Mouse (Mus musculus): Measurements from ENCODE around the gene Dusp1.

The Dusp1 gene

DNA sequence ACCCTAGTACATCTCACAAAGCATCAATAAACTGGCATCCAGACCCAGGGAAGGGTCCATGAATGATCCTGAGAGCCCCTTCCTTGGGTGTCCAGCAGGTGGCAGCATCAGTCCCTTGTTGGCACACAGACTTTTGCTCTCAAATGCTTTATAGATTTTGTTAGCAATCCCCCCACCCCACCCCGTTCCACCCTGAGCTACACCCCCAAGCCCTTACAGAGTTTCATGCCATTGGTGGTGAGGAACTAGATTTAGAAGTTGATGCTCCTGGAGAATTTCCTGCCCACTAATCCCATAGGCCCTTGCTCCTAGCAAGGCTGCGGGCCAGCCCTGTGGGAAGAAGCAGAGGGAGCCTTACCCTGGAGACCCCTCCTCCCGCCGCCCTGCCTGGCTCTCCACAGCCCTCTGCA, 95.2 kb downstream of the Dusp1 start:
- ATAC-seq (ENCODE audit: low TSS enrichment): 0 out of 2 replicates have a peak, but pooled peaks have one; percentile 39

DNA sequence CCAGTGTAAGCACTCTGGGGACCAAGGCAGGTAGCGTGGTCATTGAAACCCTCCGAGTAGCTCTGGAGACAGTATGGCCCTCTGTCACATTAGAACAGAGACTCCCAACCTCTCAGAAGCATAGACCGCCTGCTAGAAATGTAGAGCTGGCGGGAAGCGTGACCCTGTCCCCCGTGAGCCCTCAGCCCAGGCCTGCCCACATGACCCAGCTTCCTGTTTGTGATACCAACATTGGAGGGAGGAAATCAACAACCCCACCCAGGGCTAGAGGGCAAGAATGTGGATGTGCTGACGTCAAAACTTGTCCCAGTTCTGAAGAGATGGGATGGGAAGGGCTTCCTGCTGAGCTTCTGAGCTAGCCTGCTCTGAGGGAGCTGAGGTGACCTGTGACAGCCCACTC, 97.0 kb downstream of the Dusp1 start:
- ATAC-seq (ENCODE audit: low TSS enrichment): no peak

DNA sequence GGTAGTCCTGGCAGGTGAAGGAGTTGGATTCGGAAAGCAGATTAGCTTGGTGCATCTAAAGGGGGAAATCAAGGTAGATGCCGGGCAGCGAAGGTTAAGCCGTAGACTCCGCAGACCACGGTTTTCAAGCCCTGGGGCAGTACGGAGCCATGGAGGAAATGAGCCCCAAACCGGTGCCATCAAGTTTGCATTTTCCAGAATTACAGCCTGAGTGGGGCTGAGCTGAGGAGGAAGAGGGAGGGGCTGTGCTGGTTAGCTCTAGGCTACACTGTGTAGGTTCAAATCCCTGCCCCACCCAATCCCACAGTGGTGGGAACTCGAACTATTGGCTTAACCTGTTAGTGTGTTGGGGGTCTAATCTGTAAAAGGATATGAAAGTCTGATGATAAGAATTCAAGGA, 97.4 kb downstream of the Dusp1 start:
- no peak for ATAC-seq (ENCODE audit: low TSS enrichment)

DNA sequence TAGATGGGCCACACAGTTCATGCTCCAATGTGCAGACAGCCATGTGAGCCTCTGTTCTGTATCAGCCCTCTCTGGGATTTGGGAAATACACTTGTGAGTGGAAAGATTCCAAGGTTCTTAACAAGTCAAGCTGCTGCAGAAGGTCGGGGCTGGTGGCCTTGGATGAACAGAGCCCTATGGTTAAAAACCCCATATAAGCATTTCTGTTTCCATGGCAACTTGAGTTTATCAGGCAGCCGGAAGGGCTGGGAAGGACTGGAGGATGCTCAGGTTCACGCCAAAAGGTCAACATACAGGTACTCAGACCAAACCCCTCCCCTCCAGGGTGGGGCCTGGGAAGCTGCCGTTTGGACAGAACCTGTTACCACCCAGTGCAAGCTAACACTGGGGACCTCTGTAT, 97.9 kb downstream of the Dusp1 start:
- ATAC-seq (ENCODE audit: low TSS enrichment): no peak

DNA sequence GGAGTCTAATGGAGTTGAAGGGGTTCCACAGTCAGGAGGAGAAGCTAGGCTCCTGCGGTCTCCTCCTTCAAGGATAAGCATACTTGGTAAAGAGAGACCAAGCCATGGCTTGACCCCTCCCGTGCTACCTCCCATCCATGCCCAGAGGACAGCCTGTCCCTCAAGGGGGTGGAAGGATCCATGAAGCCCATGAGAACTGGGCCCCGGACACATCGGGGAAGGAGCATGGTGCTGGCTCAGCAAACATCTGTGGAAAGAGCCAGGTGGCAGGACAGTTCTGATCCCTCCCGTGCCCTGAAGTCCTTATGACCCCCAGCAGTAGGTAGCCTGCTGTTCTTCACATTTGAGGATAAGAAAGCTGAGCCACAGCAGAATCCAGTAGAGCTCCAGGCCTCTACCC, 98.5 kb downstream of the Dusp1 start:
- ATAC-seq (ENCODE audit: low TSS enrichment): no peak

DNA sequence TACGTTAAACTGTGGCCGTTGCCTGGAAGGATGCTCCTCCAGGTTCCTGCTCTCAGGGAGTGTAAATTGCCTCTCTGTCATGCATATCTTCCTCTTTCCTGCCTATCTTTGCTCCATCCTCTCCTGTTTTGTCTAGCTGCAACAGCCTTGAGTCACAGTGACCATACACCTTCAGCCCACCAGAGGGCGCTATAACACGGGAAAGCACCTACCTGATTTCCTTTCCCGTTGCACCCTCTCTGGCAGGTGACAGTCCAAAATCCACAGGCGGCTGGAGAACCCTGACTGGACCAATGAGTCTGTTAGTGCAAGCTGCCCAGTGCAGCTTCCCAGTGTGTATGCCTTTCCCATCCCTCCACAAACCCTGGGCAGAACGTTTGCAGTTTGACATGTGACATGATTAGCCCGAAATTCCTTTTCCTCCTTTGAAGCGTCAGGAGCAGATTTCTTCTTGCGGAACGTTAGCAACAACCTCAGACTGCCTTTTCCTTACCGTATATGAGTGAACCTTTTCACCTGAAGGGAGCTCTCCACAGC, 99.2 kb downstream of the Dusp1 start:
- peak; percentile 66 for ATAC-seq (ENCODE audit: low TSS enrichment)

DNA sequence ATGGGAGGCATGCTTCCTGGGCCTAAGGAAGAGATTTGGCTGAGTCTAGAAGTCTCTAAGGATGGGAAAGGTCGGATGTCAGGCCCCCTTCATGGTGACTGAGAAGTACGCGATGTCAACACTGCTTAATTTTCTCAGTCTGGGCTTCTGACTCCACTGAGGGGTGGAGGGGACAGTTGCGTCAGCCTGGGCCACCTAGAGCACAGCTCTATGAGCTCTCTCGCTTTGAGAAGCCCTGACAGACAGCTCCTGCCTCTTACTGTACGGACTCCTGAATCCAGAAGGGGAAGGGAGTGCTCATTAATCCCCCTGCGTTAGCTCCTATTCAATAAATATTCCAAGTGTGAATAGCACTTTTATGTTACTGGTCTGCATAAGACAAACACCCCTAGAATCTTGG, 103.9 kb downstream of the Dusp1 start:
- no peak for ATAC-seq (ENCODE audit: low TSS enrichment)

DNA sequence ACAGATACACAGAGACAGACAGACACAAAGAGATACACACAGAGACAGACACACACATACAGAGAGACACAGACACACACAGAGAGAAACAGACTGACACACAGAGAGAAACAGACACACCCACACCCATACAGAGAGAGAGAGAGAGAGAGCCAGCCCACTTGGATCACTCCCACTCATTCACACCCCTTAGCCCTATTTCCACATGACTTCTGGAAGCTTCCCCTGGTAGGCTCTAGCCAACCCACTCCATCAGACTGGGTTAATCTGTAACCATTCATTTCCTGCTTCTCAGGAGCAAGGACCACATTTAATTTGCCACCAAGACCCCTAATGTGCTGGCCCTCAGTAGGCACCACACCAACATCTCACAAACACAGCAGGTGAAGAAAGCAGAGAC, 104.4 kb downstream of the Dusp1 start:
- no peak; the same call in 1 of the 2 replicates for ATAC-seq (ENCODE audit: low TSS enrichment)
